Mouse (Mus musculus) limb, embryonic 14.5 days (tissue): Measurements from ENCODE around the gene Spag9. TPM values are rescaled to one million over a fixed set of nuclear protein-coding genes. Genes with fewer than 3 reads are reported as not detected.
A peak's percentile ranks its signal among the peaks of the same experiment; 100 is the strongest.

Experiments
- ATAC-seq: fragments of 200-750 bp; cut with Nextera tagmentation; 2 replicates; pipeline ENCODE4 v1.8.0; 2017; ENCODE audit warnings: low read depth, moderate number of reproducible peaks, moderate TSS enrichment; ENCODE audit not compliant: low FRiP score
- DNase-seq: peaks from one replicate; pipeline ENCODE4 v3.0.0-alpha.2; 2015; ENCODE audit warnings: low spot score
- H3K27ac ChIP-seq: fragments of 300-500 bp; sonication (generic); replicated peaks from 2 replicates; pipeline ENCODE4 v1.5.1; 2014; ENCODE audit warnings: low read depth, mild to moderate bottlenecking, low read length, moderate library complexity, mixed read lengths
- H3K27me3 ChIP-seq: fragments of 300-500 bp; sonication (generic); 2 replicates; pipeline ENCODE4 v1.6.1; 2014; ENCODE audit warnings: low read length, mixed read lengths; ENCODE audit not compliant: control insufficient read depth, insufficient read depth
- H3K36me3 ChIP-seq: fragments of 300-500 bp; sonication (generic); 2 replicates; pipeline ENCODE4 v1.6.1; 2014; ENCODE audit warnings: mild to moderate bottlenecking, low read length, moderate library complexity, mixed read lengths; ENCODE audit not compliant: control insufficient read depth, insufficient read depth
- H3K4me1 ChIP-seq: fragments of 300-500 bp; sonication (generic); 2 replicates; pipeline ENCODE4 v1.6.1; 2014; ENCODE audit warnings: antibody characterized with exemption, low read length, mixed read lengths; ENCODE audit not compliant: control insufficient read depth, insufficient read depth
- H3K4me2 ChIP-seq: fragments of 300-500 bp; sonication (generic); replicated peaks from 2 replicates; pipeline ENCODE4 v1.6.1; 2014; ENCODE audit warnings: low read depth, mild to moderate bottlenecking, low read length, moderate library complexity; ENCODE audit not compliant: severe bottlenecking
- H3K4me3 ChIP-seq: fragments of 300-500 bp; sonication (generic); replicated peaks from 2 replicates; pipeline ENCODE4 v1.5.1; 2014; ENCODE audit warnings: low read length
- H3K9ac ChIP-seq: fragments of 300-500 bp; sonication (generic); 2 replicates; pipeline ENCODE4 v1.6.1; 2014; ENCODE audit warnings: mild to moderate bottlenecking, low read depth, low read length, moderate library complexity; ENCODE audit not compliant: severe bottlenecking
- H3K9me3 ChIP-seq: fragments of 300-500 bp; sonication (generic); 2 replicates; pipeline ENCODE4 v1.6.1; 2016; ENCODE audit warnings: low read length; ENCODE audit not compliant: control insufficient read depth
- POLR2A ChIP-seq: fragments of 200-500 bp; IDR thresholded peaks from 2 replicates; pipeline ENCODE4 v1.8.0; 2012; ENCODE audit warnings: inconsistent platforms, mild to moderate bottlenecking, moderate library complexity, borderline replicate concordance; ENCODE audit not compliant: insufficient read depth, insufficient read length; ENCODE audit errors: extremely low read depth
- WGBS: fragments of 180-500 bp; shearing (Covaris S2); extraction: QIAGEN DNeasy Blood & Tissue Kit; methylation state at CpG from one replicate; pipeline ENCODE4 v1.1.7; 2014; 5-methylcytosine and 5-hydroxymethylcytosine counted together
- polyA plus RNA-seq, 2 experiments: library from polyadenylated mRNA; depleted of rRNA in 1 of 2; stranded (reverse) in 1 of 2; unstranded in 1 of 2; fragments of >200 nt; fragmentation: Nextera tagmentation in 1 of 2; extraction: Ambion mirVana in 1 of 2; gene quantifications; 2 replicates each; pipeline versions ENCODE4 v1.2.1 to v1.2.3; 2012 to 2014

Spag9 gene
- polyA plus RNA-seq, 2 experiments: 56.3 to 64.6 TPM

GRCm38 (mm10) chr11:93995111-93995719 lies 676 bp upstream of the Spag9 start:
- peak; percentile 71 for DNase-seq
- Histone ChIP-seq H3K4me2 (peak overlapping the region; percentile 65), H3K9me3 (no peaks in the 10 kb centered on the region), H3K36me3 (no peaks in the 10 kb centered on the region), H3K4me3 (peak overlapping the region; percentile 91), H3K9ac (peak overlapping the region; percentile 90), H3K4me1 (peaks cover 8% of the 10 kb centered on the region), H3K27ac (peak overlapping the region; percentile 90), H3K27me3 (no peaks in the 10 kb centered on the region)
- WGBS: 5% methylated on average over 15 of the region's 15 CpGs
- no peak for TF ChIP-seq POLR2A
- peak; percentile 16 for ATAC-seq

- H3K9me3 ChIP-seq: no peaks in the 10 kb centered on the region
- peak overlapping the region; percentile 91 for H3K4me3 ChIP-seq
- H3K27me3 ChIP-seq: no peaks in the 10 kb centered on the region
- peak; percentile 21 for ATAC-seq
- no peaks in the 10 kb centered on the region for H3K36me3 ChIP-seq
- peaks cover 8% of the 10 kb centered on the region for H3K4me1 ChIP-seq
- H3K4me2 ChIP-seq: peak overlapping the region; percentile 78
- no peak for TF ChIP-seq POLR2A
- H3K9ac ChIP-seq: peak overlapping the region; percentile 90
- 0% methylated on average over 49 of the region's 58 CpGs for WGBS
- H3K27ac ChIP-seq: peak overlapping the region; percentile 90
- DNase-seq: peak; percentile 13
These were observed 632 bp downstream of the Spag9 start for GRCm38 (mm10) chr11:93996306-93997140.

- Histone ChIP-seq H3K27ac (no peak overlapping the region), H3K4me3 (peak overlapping the region; percentile 91), H3K9ac (peak overlapping the region; percentile 90), H3K36me3 (no peaks in the 10 kb centered on the region), H3K27me3 (no peaks in the 10 kb centered on the region), H3K9me3 (no peaks in the 10 kb centered on the region), H3K4me2 (peak overlapping the region; percentile 78), H3K4me1 (peaks cover 8% of the 10 kb centered on the region)
- TF ChIP-seq POLR2A: no peak
- 31% methylated on average over 13 of the region's 13 CpGs for WGBS
- no peak for DNase-seq
- ATAC-seq: no peak
These were observed 1.4 kb downstream of the Spag9 start for GRCm38 (mm10) chr11:93997141-93997775.

GRCm38 (mm10) chr11:93999276-93999675 lies 3.4 kb downstream of the Spag9 start:
- Histone ChIP-seq H3K9ac (no peak overlapping the region), H3K36me3 (no peaks in the 10 kb centered on the region), H3K4me1 (peaks cover 8% of the 10 kb centered on the region), H3K4me2 (no peak overlapping the region), H3K27ac (no peak overlapping the region), H3K9me3 (no peaks in the 10 kb centered on the region), H3K4me3 (no peak overlapping the region), H3K27me3 (no peaks in the 10 kb centered on the region)
- ATAC-seq: no peak
- no peak for TF ChIP-seq POLR2A
- no peak for DNase-seq

GRCm38 (mm10) chr11:94003346-94003745 lies 7.5 kb downstream of the Spag9 start:
- WGBS: 91% methylated on average over 2 of the region's 2 CpGs
- H3K4me3 ChIP-seq: no peak overlapping the region
- no peak for TF ChIP-seq POLR2A
- DNase-seq (no peak), ATAC-seq (no peak)
- no peaks in the 10 kb centered on the region for H3K27me3 ChIP-seq
- H3K4me1 ChIP-seq: no peaks in the 10 kb centered on the region
- H3K4me2 ChIP-seq: no peak overlapping the region
- H3K36me3 ChIP-seq: no peaks in the 10 kb centered on the region
- H3K9me3 ChIP-seq: no peaks in the 10 kb centered on the region
- no peak overlapping the region for H3K9ac ChIP-seq
- H3K27ac ChIP-seq: no peak overlapping the region
